Mouse (Mus musculus) heart, postnatal 0 days (tissue): ENCODE measurements around the gene Pdxk.

ENCODE experiments used
- CTCF ChIP-seq: IDR thresholded peaks from 2 replicates; pipeline ENCODE4 v1.5.1; 2016; ENCODE audit warnings: antibody characterized with exemption, control low read depth, low read depth
- EP300 ChIP-seq: IDR thresholded peaks from 2 replicates; pipeline ENCODE4 v1.6.1; 2016; ENCODE audit warnings: antibody characterized with exemption, low read depth

- TF ChIP-seq CTCF (no peak), EP300 (no peak)
Measured at GRCm38 (mm10) chr10:78473434-78473833, 8.7 kb upstream of the Pdxk start.
